ENCODE assay signal across 10 mouse cellular contexts in genomic region chr13:98264111-98264510, GRCm38 (mm10). TPM values are rescaled to one million over a fixed set of nuclear protein-coding genes. Genes with fewer than 3 reads are reported as not detected.
A peak's percentile ranks its signal among the peaks of the same experiment; 100 is the strongest.
DNase-seq lines count a peak whose midpoint lies in the region; ATAC-seq and TF ChIP-seq lines count a peak whose summit lies in the region.
"Had no signal": no experiment of that assay in that cellular context is flagged by ENCODE, and none has a peak within 500 bp of the region (broad histone marks: within the 10 kb centered on the region; RNA-seq: fewer than 3 reads in every experiment).

No protein-coding gene starts in this region.

- no peaks in the 10 kb centered on the region for H3K27me3 ChIP-seq in heart, embryonic 11.5 days (ENCODE audit: control insufficient read depth, insufficient read depth, low read length)
- H3K27me3 ChIP-seq in G1E (ENCODE audit: insufficient read depth, low read length) = no peaks in the 10 kb centered on the region
- no peaks in the 10 kb centered on the region for H3K27me3 ChIP-seq in heart, postnatal 0 days (ENCODE audit: control insufficient read depth, insufficient read depth, low read length)
- no peaks in the 10 kb centered on the region for H3K27me3 ChIP-seq in midbrain, embryonic 10.5 days (ENCODE audit: low read depth, poor library complexity, severe bottlenecking)

- peak overlapping the region; percentile 62 for H3K9ac ChIP-seq in heart, embryonic 11.5 days (ENCODE audit: low read depth, low read length)
- H3K9ac ChIP-seq in heart, postnatal 0 days (replicated peaks; ENCODE audit: low read depth, low read length) = peak overlapping the region; percentile 87

- H3K27ac ChIP-seq in heart, embryonic 11.5 days (ENCODE audit: low read depth, low read length) = no peak overlapping the region
- no peak overlapping the region for H3K27ac ChIP-seq in heart, postnatal 0 days (ENCODE audit: low read depth)
- peak overlapping the region; percentile 93 for H3K27ac ChIP-seq in midbrain, embryonic 10.5 days (replicated peaks)

- peaks cover 11% of the 10 kb centered on the region for H3K4me1 ChIP-seq in heart, embryonic 11.5 days (ENCODE audit: control insufficient read depth, insufficient read depth, low read length)
- peaks cover 25% of the 10 kb centered on the region for H3K4me1 ChIP-seq in G1E (ENCODE audit: insufficient read depth, low read depth, low read length)
- peaks cover 13% of the 10 kb centered on the region; the same call in 1 of the 2 replicates for H3K4me1 ChIP-seq in heart, postnatal 0 days (ENCODE audit: control insufficient read depth, insufficient read depth)
- H3K4me1 ChIP-seq in midbrain, embryonic 10.5 days = peaks cover 24% of the 10 kb centered on the region

- intact Hi-C loops in heart, postnatal 10 days (cut with DNase I) = no loop called here

- peak overlapping the region; percentile 90 for H3K4me2 ChIP-seq in heart, embryonic 11.5 days
- peak overlapping the region; percentile 89 for H3K4me2 ChIP-seq in heart, postnatal 0 days (ENCODE audit: low read depth, low read length)

- TF ChIP-seq CTCF in G1E (IDR thresholded peaks at IDR 0.05; ENCODE audit: low read depth, low read length) = no peak
- no peak for TF ChIP-seq CTCF in heart, postnatal 0 days (IDR thresholded peaks at IDR 0.05; ENCODE audit: low read depth)

- no peak for TF ChIP-seq EP300 in heart, postnatal 0 days (IDR thresholded peaks at IDR 0.05; ENCODE audit: low read depth)

- DNase-seq in heart, postnatal 10 days = no peak
- peak; percentile 14 for DNase-seq in G1E (ENCODE audit: low spot score)
- DNase-seq in heart, postnatal 0 days (ENCODE audit: low spot score) = peak; percentile 28
- no peak for DNase-seq in midbrain, embryonic 10.5 days (ENCODE audit: low spot score)
- DNase-seq in urinary bladder, postnatal 36 days (ENCODE audit: low spot score in 2 of 2) = no peak
- DNase-seq in cerebellum, adult 9-11 months = no peak
- no peak for DNase-seq in ovary, adult 18-20 months (ENCODE audit: low spot score)

- no peaks in the 10 kb centered on the region for H3K9me3 ChIP-seq in heart, embryonic 11.5 days (replicated peaks; ENCODE audit: control insufficient read depth, low read length)
- no peaks in the 10 kb centered on the region for H3K9me3 ChIP-seq in G1E (replicated peaks)
- H3K9me3 ChIP-seq in heart, postnatal 0 days (replicated peaks; ENCODE audit: control insufficient read depth, low read length) = no peaks in the 10 kb centered on the region
- no peaks in the 10 kb centered on the region for H3K9me3 ChIP-seq in midbrain, embryonic 10.5 days (replicated peaks)

- 24% methylated on average over 5 of the region's 5 CpGs for WGBS in heart, embryonic 11.5 days (ENCODE audit: insufficient replicate concordance)
- 30% methylated on average over 5 of the region's 5 CpGs for WGBS in heart, postnatal 0 days
- 42% methylated on average over 5 of the region's 5 CpGs for WGBS in midbrain, embryonic 10.5 days

- peak overlapping the region; percentile 91 for H3K4me3 ChIP-seq in heart, embryonic 11.5 days (ENCODE audit: low read depth, low read length)
- H3K4me3 ChIP-seq in G1E (ENCODE audit: low read depth, low read length) = peak overlapping the region; percentile 94
- peak overlapping the region; percentile 95 for H3K4me3 ChIP-seq in heart, postnatal 0 days (ENCODE audit: low read depth, low read length)
- peak overlapping the region; percentile 87 for H3K4me3 ChIP-seq in midbrain, embryonic 10.5 days

- peaks cover 3% of the 10 kb centered on the region; the same call in 1 of the 2 replicates for H3K36me3 ChIP-seq in heart, embryonic 11.5 days (ENCODE audit: control insufficient read depth, insufficient read depth, low read length)
- peaks cover 53% of the 10 kb centered on the region for H3K36me3 ChIP-seq in G1E (replicated peaks)
- H3K36me3 ChIP-seq in heart, postnatal 0 days (replicated peaks; ENCODE audit: control insufficient read depth, insufficient read depth, low read length) = peaks cover 26% of the 10 kb centered on the region
- peaks cover 32% of the 10 kb centered on the region for H3K36me3 ChIP-seq in midbrain, embryonic 10.5 days

- ATAC-seq in heart, embryonic 11.5 days (replicated peaks; ENCODE audit: insufficient number of reproducible peaks, low FRiP score, low TSS enrichment) = no peak
- ATAC-seq in G1E (ENCODE audit: extremely low read depth, insufficient number of reproducible peaks, low FRiP score, poor library complexity, severe bottlenecking) = no peak
- no peak for ATAC-seq in heart, postnatal 0 days (ENCODE audit: insufficient read depth, low read depth)

RNA-seq across cellular contexts. Expression of gene Ankra2, which starts 1.2 kb away (rescaled TPM):
- polyA plus RNA-seq in heart, embryonic 11.5 days (2014; fragmentation: Nextera tagmentation; extraction: Ambion mirVana) = 18.0 and 21.0 TPM in 2 replicates
- total RNA-seq in heart, postnatal 10 days (2021) = 10 to 100 TPM; 23.5 to 23.7 TPM
- 19.8 and 29.0 TPM in 2 replicates for total RNA-seq in G1E (2014; fragmentation: Nextera tagmentation)
- total RNA-seq in G1E (2017) = 50.0 and 53.0 TPM in 2 replicates
- 16.3 and 20.9 TPM in 2 replicates for polyA plus RNA-seq in G1E (2012)
- total RNA-seq in heart, postnatal 0 days (2014; rRNA removed; ENCODE audit: low replicate concordance) = 12.3 and 40.9 TPM in 2 replicates
- polyA plus RNA-seq in heart, postnatal 0 days (2015; fragmentation: Nextera tagmentation; extraction: Ambion mirVana) = 18.5 and 19.3 TPM in 2 replicates
- polyA plus RNA-seq in midbrain, embryonic 10.5 days (2016; fragmentation: Nextera tagmentation; extraction: Ambion mirVana) = 17.7 and 23.3 TPM in 2 replicates

RNA-seq across cellular contexts. Expression of gene Utp15, which starts 1.3 kb away (rescaled TPM):
- polyA plus RNA-seq in heart, embryonic 11.5 days (2014; fragmentation: Nextera tagmentation; extraction: Ambion mirVana) = 19.9 and 22.3 TPM in 2 replicates
- 1 to 10 TPM; 7.7 to 8.3 TPM for total RNA-seq in heart, postnatal 10 days (2021)
- total RNA-seq in G1E (2014; fragmentation: Nextera tagmentation) = 49.2 and 51.6 TPM in 2 replicates
- total RNA-seq in G1E (2017) = 73.7 and 81.2 TPM in 2 replicates
- 21.3 and 22.4 TPM in 2 replicates for polyA plus RNA-seq in G1E (2012)
- total RNA-seq in heart, postnatal 0 days (2014; rRNA removed; ENCODE audit: low replicate concordance) = 8.5 and 13.9 TPM in 2 replicates
- 6.5 and 7.7 TPM in 2 replicates for polyA plus RNA-seq in heart, postnatal 0 days (2015; fragmentation: Nextera tagmentation; extraction: Ambion mirVana)
- polyA plus RNA-seq in midbrain, embryonic 10.5 days (2016; fragmentation: Nextera tagmentation; extraction: Ambion mirVana) = 41.9 and 46.8 TPM in 2 replicates

RNA-seq across cellular contexts. Expression of gene Gm21976, which starts 15.6 kb away (rescaled TPM):
- not detected in 2 replicates for polyA plus RNA-seq in heart, embryonic 11.5 days (2014; fragmentation: Nextera tagmentation; extraction: Ambion mirVana)
- total RNA-seq in heart, postnatal 10 days (2021) = not detected
- not detected in 2 replicates for total RNA-seq in G1E (2014; fragmentation: Nextera tagmentation)
- total RNA-seq in G1E (2017) = not detected in 2 replicates
- not detected in 2 replicates for polyA plus RNA-seq in G1E (2012)
- total RNA-seq in heart, postnatal 0 days (2014; rRNA removed; ENCODE audit: low replicate concordance) = not detected in 2 replicates
- polyA plus RNA-seq in heart, postnatal 0 days (2015; fragmentation: Nextera tagmentation; extraction: Ambion mirVana) = 0.16 TPM in 1 of 2 replicates, not detected in the other
- not detected in 2 replicates for polyA plus RNA-seq in midbrain, embryonic 10.5 days (2016; fragmentation: Nextera tagmentation; extraction: Ambion mirVana)
- total RNA-seq: ES-E14; hematopoietic stem cell, adult 5-6 weeks had no signal

RNA-seq across cellular contexts. Expression of gene Btf3, which starts 52.7 kb away (rescaled TPM):
- polyA plus RNA-seq in heart, embryonic 11.5 days (2014; fragmentation: Nextera tagmentation; extraction: Ambion mirVana) = 523 and 573 TPM in 2 replicates
- 100 to 1,000 TPM; 260 to 270 TPM for total RNA-seq in heart, postnatal 10 days (2021)
- total RNA-seq in G1E (2014; fragmentation: Nextera tagmentation) = 982 and 1,121 TPM in 2 replicates
- total RNA-seq in G1E (2017) = 2,215 and 2,347 TPM in 2 replicates
- 141 and 144 TPM in 2 replicates for polyA plus RNA-seq in G1E (2012)
- 208 and 210 TPM in 2 replicates for total RNA-seq in heart, postnatal 0 days (2014; rRNA removed; ENCODE audit: low replicate concordance)
- 384 and 393 TPM in 2 replicates for polyA plus RNA-seq in heart, postnatal 0 days (2015; fragmentation: Nextera tagmentation; extraction: Ambion mirVana)
- 640 and 750 TPM in 2 replicates for polyA plus RNA-seq in midbrain, embryonic 10.5 days (2016; fragmentation: Nextera tagmentation; extraction: Ambion mirVana)

RNA-seq across cellular contexts. Expression of gene Arhgef28, which starts 57.9 kb away (rescaled TPM):
- polyA plus RNA-seq in heart, embryonic 11.5 days (2014; fragmentation: Nextera tagmentation; extraction: Ambion mirVana) = 11.0 and 12.5 TPM in 2 replicates
- total RNA-seq in heart, postnatal 10 days (2021) = 1 to 10 TPM; 6.1 to 8.8 TPM
- total RNA-seq in G1E (2014; fragmentation: Nextera tagmentation) = not detected in 2 replicates
- total RNA-seq in G1E (2017) = under 0.01 and 0.11 TPM in 2 replicates
- polyA plus RNA-seq in G1E (2012) = not detected in 2 replicates
- total RNA-seq in heart, postnatal 0 days (2014; rRNA removed; ENCODE audit: low replicate concordance) = 10.5 and 16.2 TPM in 2 replicates
- polyA plus RNA-seq in heart, postnatal 0 days (2015; fragmentation: Nextera tagmentation; extraction: Ambion mirVana) = 6.9 and 7.2 TPM in 2 replicates
- 8.9 and 10.0 TPM in 2 replicates for polyA plus RNA-seq in midbrain, embryonic 10.5 days (2016; fragmentation: Nextera tagmentation; extraction: Ambion mirVana)

Comparison
In these comparisons a context has a peak if more than half of its experiments do, and no peak if none do; other contexts are left out.
1. DNase-seq: peak in G1E (single experiment) and heart, postnatal 0 days (single experiment); none in heart, postnatal 10 days (0 of 2), midbrain, embryonic 10.5 days (single experiment), urinary bladder, postnatal 36 days (0 of 2), cerebellum, adult 9-11 months (single experiment) and ovary, adult 18-20 months (single experiment).
2. Peak in every context shown above with its lines, with median percentiles within 50 percentile points of each other: H3K4me3 ChIP-seq.